Mouse (Mus musculus) ES-E14 (cell line): ENCODE data around the gene Bmper. TPM values are rescaled to one million over a fixed set of nuclear protein-coding genes. Genes with fewer than 3 reads are reported as not detected.

ENCODE experiments used
- DNase-seq: peaks from one replicate; pipeline ENCODE4 v3.0.0-alpha.2; 2013; ENCODE audit warnings: low read depth, low spot score
- H3K27ac ChIP-seq: 2 replicates; pipeline ENCODE4 v1.5.1; 2012; ENCODE audit warnings: low read depth, mild to moderate bottlenecking, low read length, moderate library complexity, mixed read lengths; ENCODE audit not compliant: poor library complexity, insufficient read depth, severe bottlenecking
- H3K36me3 ChIP-seq: 2 replicates; pipeline ENCODE4 v1.6.1; 2012; ENCODE audit warnings: mild to moderate bottlenecking, low read length, moderate library complexity, mixed read lengths; ENCODE audit not compliant: control insufficient read depth, poor library complexity, insufficient read depth, severe bottlenecking
- H3K4me1 ChIP-seq, 2 experiments: fragments of 150-350 bp in 1 of 2; sonication (generic) in 1 of 2; 2 replicates each; pipeline ENCODE4 v1.6.1; 2012; ENCODE audit warnings: low read length in 2 of 2, mild to moderate bottlenecking in 1 of 2, mixed read lengths in 1 of 2; ENCODE audit not compliant: control insufficient read depth in 2 of 2, insufficient read depth in 2 of 2, poor library complexity in 1 of 2
- H3K4me3 ChIP-seq, 2 experiments: fragments of 150-350 bp in 1 of 2; sonication (generic) in 1 of 2; 2 replicates each; pipeline ENCODE4 v1.5.1; 2012; ENCODE audit warnings: low read length in 2 of 2, low read depth in 1 of 2, mild to moderate bottlenecking in 1 of 2, mixed read lengths in 1 of 2; ENCODE audit not compliant: insufficient read depth in 1 of 2, poor library complexity in 1 of 2, severe bottlenecking in 1 of 2
- H3K9ac ChIP-seq: 2 replicates; pipeline ENCODE4 v1.6.1; 2012; ENCODE audit warnings: low read depth, mild to moderate bottlenecking, low read length, mixed read lengths; ENCODE audit not compliant: poor library complexity, insufficient read depth, severe bottlenecking
- H3K9me3 ChIP-seq: fragments of 150-350 bp; sonication (generic); 2 replicates; pipeline ENCODE4 v1.6.1; 2012; ENCODE audit warnings: low read depth, mild to moderate bottlenecking, low read length; ENCODE audit not compliant: control insufficient read depth, insufficient read depth
- CHD2 ChIP-seq: IDR thresholded peaks from 2 replicates; pipeline ENCODE4 v1.6.1; 2014; ENCODE audit warnings: mild to moderate bottlenecking, low read depth, low read length, inconsistent platforms
- HCFC1 ChIP-seq: IDR thresholded peaks from 2 replicates; pipeline ENCODE4 v1.6.1; 2012; ENCODE audit warnings: low read length, inconsistent platforms, borderline replicate concordance; ENCODE audit not compliant: insufficient read depth
- MAFK ChIP-seq: IDR thresholded peaks from 2 replicates; pipeline ENCODE4 v1.6.1; 2014; ENCODE audit warnings: mild to moderate bottlenecking, low read depth, low read length, inconsistent platforms; ENCODE audit not compliant: insufficient read depth
- ZC3H11A ChIP-seq: IDR thresholded peaks from 2 replicates; pipeline ENCODE4 v1.6.1; 2012; ENCODE audit warnings: low read depth, mild to moderate bottlenecking, inconsistent platforms, low read length, borderline replicate concordance
- ZNF384 ChIP-seq: IDR thresholded peaks from 2 replicates; pipeline ENCODE4 v1.6.1; 2012; ENCODE audit warnings: low read depth, low read length, inconsistent platforms
- in situ Hi-C, 2 experiments: fragments of 600-800 bp; cut with MboI; formaldehyde crosslinking; loops; one replicate each; pipeline ENCODE4 v1.15.1; 2025; ENCODE audit warnings: low sequenced_read_pairs in 2 of 2, inconsistent platforms in 1 of 2; ENCODE audit not compliant: unreplicated experiment in 2 of 2
- total RNA-seq: library from RNA; depleted of rRNA; stranded (reverse); fragments of 300-350 nt; gene quantifications from 2 replicates; pipeline ENCODE4 v1.2.3, GENCODE M21; 2012

The Bmper gene
- total RNA-seq, 1 experiment: 2.5 TPM

- Histone ChIP-seq H3K4me1 (no peaks in the 10 kb centered on the region), H3K9me3 (no peaks in the 10 kb centered on the region), H3K9ac (no peak overlapping the region), H3K4me3 (no peak overlapping the region), H3K27ac (no peak overlapping the region), H3K36me3 (no peaks in the 10 kb centered on the region)
- in situ Hi-C loops: no loop called here
- no peak for DNase-seq
- no peak for TF ChIP-seq CHD2
- TF ChIP-seq ZNF384: no peak
- no peak for TF ChIP-seq HCFC1
- TF ChIP-seq ZC3H11A: no peak
- TF ChIP-seq MAFK: no peak
These were observed 272.5 kb downstream of the Bmper start for GRCm38 (mm10) chr9:23495400-23495799.

GRCm38 (mm10) chr9:23497626-23498025, 274.8 kb downstream of the Bmper start:
- no peaks in the 10 kb centered on the region for H3K4me1 ChIP-seq
- no peaks in the 10 kb centered on the region for H3K9me3 ChIP-seq
- no peak overlapping the region for H3K27ac ChIP-seq
- no peak for DNase-seq
- no peak overlapping the region for H3K4me3 ChIP-seq
- in situ Hi-C loops: no loop called here
- H3K9ac ChIP-seq: no peak overlapping the region
- no peak for TF ChIP-seq HCFC1
- no peak for TF ChIP-seq ZNF384
- TF ChIP-seq ZC3H11A: no peak
- no peak for TF ChIP-seq CHD2
- no peak for TF ChIP-seq MAFK
- H3K36me3 ChIP-seq: no peaks in the 10 kb centered on the region

DNA sequence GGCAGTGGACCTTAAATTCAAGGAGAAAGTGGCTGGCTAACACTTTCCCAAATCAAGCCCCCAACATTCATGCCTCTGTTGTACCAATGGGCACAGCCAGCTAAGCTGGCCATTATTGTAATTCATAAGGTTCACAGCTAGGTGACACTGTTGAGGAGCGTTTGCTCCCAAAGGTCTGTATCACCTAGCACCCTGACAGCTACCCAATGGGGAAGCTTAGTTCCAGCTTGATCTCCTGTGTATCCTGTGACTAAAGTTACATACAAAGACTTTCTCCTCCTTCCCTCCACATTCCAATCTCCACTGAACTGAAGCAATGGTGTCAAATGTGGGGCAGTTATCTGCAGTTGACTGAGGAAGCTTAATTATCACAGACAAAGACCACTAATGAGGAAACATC, 311.0 kb downstream of the Bmper start:
- H3K4me3 ChIP-seq: no peak overlapping the region
- H3K9me3 ChIP-seq: no peaks in the 10 kb centered on the region
- no peak for TF ChIP-seq MAFK
- no peak for TF ChIP-seq HCFC1
- TF ChIP-seq CHD2: no peak
- no peak for TF ChIP-seq ZC3H11A
- TF ChIP-seq ZNF384: no peak
- H3K36me3 ChIP-seq: no peaks in the 10 kb centered on the region
- H3K9ac ChIP-seq: no peak overlapping the region
- in situ Hi-C loops: no loop called here
- DNase-seq: peak; percentile 35
- H3K27ac ChIP-seq: no peak overlapping the region
- no peaks in the 10 kb centered on the region for H3K4me1 ChIP-seq
